ENCODE assay signal across 12 mouse cellular contexts in genomic region chr11:66911811-66912210, GRCm38 (mm10). TPM values are rescaled to one million over a fixed set of nuclear protein-coding genes. Genes with fewer than 3 reads are reported as not detected.
DNase-seq lines count a peak whose midpoint lies in the region; ATAC-seq and TF ChIP-seq lines count a peak whose summit lies in the region.
"Had no signal": no experiment of that assay in that cellular context is flagged by ENCODE, and none has a peak within 500 bp of the region (broad histone marks: within the 10 kb centered on the region; RNA-seq: fewer than 3 reads in every experiment).

Gene Pirt (plus strand): TSS chr11:66911981.

- H3K27ac ChIP-seq in liver, embryonic 11.5 days (ENCODE audit: low read depth, low read length): no peak within 1 kb of the TSS
- H3K27ac ChIP-seq in liver, postnatal 0 days (ENCODE audit: low read depth): no peak within 1 kb of the TSS
- H3K27ac ChIP-seq in heart, embryonic 13.5 days (replicated peaks): peak within 1 kb of the TSS; percentile 92
- H3K27ac ChIP-seq in liver, embryonic 16.5 days (ENCODE audit: low read length): no peak within 1 kb of the TSS
- H3K27ac ChIP-seq in cerebellum, adult 2 months (ENCODE audit: insufficient read depth, low read length): no peak within 1 kb of the TSS
- no peak within 1 kb of the TSS for H3K27ac ChIP-seq in forebrain, embryonic 14.5 days (ENCODE audit: low read depth, low read length)
- H3K27ac ChIP-seq: embryonic facial prominence, embryonic 15.5 days; lung, embryonic 15.5 days; midbrain, embryonic 12.5 days had no signal

- peaks cover 8% of the 10 kb centered on the region; the same call in 1 of the 2 replicates for H3K27me3 ChIP-seq in liver, embryonic 11.5 days (replicated peaks; ENCODE audit: control insufficient read depth, insufficient read depth, low read length)
- no peaks in the 10 kb centered on the region for H3K27me3 ChIP-seq in liver, postnatal 0 days (ENCODE audit: insufficient read depth, low read length)
- H3K27me3 ChIP-seq in heart, embryonic 13.5 days (replicated peaks): peaks cover 49% of the 10 kb centered on the region
- 0 out of 2 replicates have a peak, but pooled peaks cover 3% of the 10 kb centered on the region for H3K27me3 ChIP-seq in liver, embryonic 16.5 days (ENCODE audit: control insufficient read depth, insufficient read depth, low read depth, low read length)
- H3K27me3 ChIP-seq in cerebellum, adult 2 months (ENCODE audit: control insufficient read depth, insufficient read depth, low read length): no peaks in the 10 kb centered on the region
- no peaks in the 10 kb centered on the region for H3K27me3 ChIP-seq in forebrain, embryonic 14.5 days (replicated peaks; ENCODE audit: control insufficient read depth, insufficient read depth, low read length)
- H3K27me3 ChIP-seq: embryonic facial prominence, embryonic 15.5 days had no signal

- no peak within 1 kb of the TSS for H3K4me3 ChIP-seq in liver, embryonic 11.5 days (ENCODE audit: low read depth, low read length)
- H3K4me3 ChIP-seq in liver, postnatal 0 days (ENCODE audit: low read depth, low read length): no peak within 1 kb of the TSS
- peak within 1 kb of the TSS; percentile 43 for H3K4me3 ChIP-seq in heart, embryonic 13.5 days
- no peak within 1 kb of the TSS for H3K4me3 ChIP-seq in liver, embryonic 16.5 days (ENCODE audit: low read depth, low read length)
- H3K4me3 ChIP-seq in cerebellum, adult 2 months (replicated peaks; ENCODE audit: insufficient read depth, low read depth, low read length): no peak within 1 kb of the TSS
- H3K4me3 ChIP-seq in forebrain, embryonic 14.5 days (ENCODE audit: low read depth, low read length): no peak within 1 kb of the TSS
- H3K4me3 ChIP-seq: embryonic facial prominence, embryonic 15.5 days; lung, embryonic 15.5 days; midbrain, embryonic 12.5 days had no signal

- no peaks in the 10 kb centered on the region for H3K36me3 ChIP-seq in liver, embryonic 11.5 days (ENCODE audit: control insufficient read depth, insufficient read depth, low read length)
- H3K36me3 ChIP-seq in liver, postnatal 0 days (replicated peaks; ENCODE audit: insufficient read depth, low read length): no peaks in the 10 kb centered on the region
- no peaks in the 10 kb centered on the region for H3K36me3 ChIP-seq in heart, embryonic 13.5 days
- no peaks in the 10 kb centered on the region for H3K36me3 ChIP-seq in liver, embryonic 16.5 days (ENCODE audit: control insufficient read depth, insufficient read depth)
- no peaks in the 10 kb centered on the region for H3K36me3 ChIP-seq in forebrain, embryonic 14.5 days (ENCODE audit: control insufficient read depth, insufficient read depth, low read length)
- H3K36me3 ChIP-seq: embryonic facial prominence, embryonic 15.5 days; lung, embryonic 15.5 days; midbrain, embryonic 12.5 days had no signal

- no peak for DNase-seq in liver, embryonic 11.5 days (ENCODE audit: low spot score)
- DNase-seq in liver, postnatal 0 days: no peak
- peak; percentile 33 for DNase-seq in ZHBTc4 (ENCODE audit: low read depth, low spot score)
- no peak for DNase-seq in cerebellum, adult 2 months
- DNase-seq in forebrain, embryonic 14.5 days (ENCODE audit: low spot score): no peak
- no peak for DNase-seq in cerebellum, postnatal 4 days (ENCODE audit: low spot score in 2 of 2)
- DNase-seq: cerebellum, postnatal 14 days had no signal

- no peak for TF ChIP-seq POLR2A in cerebellum, adult 2 months (IDR thresholded peaks at IDR 0.05; ENCODE audit: borderline replicate concordance, insufficient read depth, low read length)

- H3K4me2 ChIP-seq in liver, embryonic 11.5 days: peak within 1 kb of the TSS; percentile 45
- no peak within 1 kb of the TSS for H3K4me2 ChIP-seq in liver, postnatal 0 days (ENCODE audit: low read depth, low read length)
- peak within 1 kb of the TSS; percentile 66 for H3K4me2 ChIP-seq in heart, embryonic 13.5 days
- peak within 1 kb of the TSS; percentile 20; the same call in 1 of the 2 replicates for H3K4me2 ChIP-seq in liver, embryonic 16.5 days (ENCODE audit: low read depth, low read length)
- H3K4me2 ChIP-seq in forebrain, embryonic 14.5 days (ENCODE audit: low read length): no peak within 1 kb of the TSS
- H3K4me2 ChIP-seq: embryonic facial prominence, embryonic 15.5 days; lung, embryonic 15.5 days; midbrain, embryonic 12.5 days had no signal

- WGBS in liver, embryonic 11.5 days: 43% methylated on average over 10 of the region's 10 CpGs
- 43% methylated on average over 10 of the region's 10 CpGs for WGBS in liver, postnatal 0 days (ENCODE audit: insufficient replicate concordance)
- 26% methylated on average over 10 of the region's 10 CpGs for WGBS in heart, embryonic 13.5 days
- WGBS in liver, embryonic 16.5 days (ENCODE audit: insufficient replicate concordance): 45% methylated on average over 10 of the region's 10 CpGs
- WGBS in cerebellum, adult 2 months: 46% methylated on average over 10 of the region's 10 CpGs
- WGBS in forebrain, embryonic 14.5 days: 49% methylated on average over 10 of the region's 10 CpGs

- no peak for TF ChIP-seq EP300 in liver, postnatal 0 days (IDR thresholded peaks at IDR 0.05; ENCODE audit: low read depth)

- no peaks in the 10 kb centered on the region for H3K9me3 ChIP-seq in liver, embryonic 11.5 days (ENCODE audit: control insufficient read depth, low read length)
- no peaks in the 10 kb centered on the region for H3K9me3 ChIP-seq in liver, postnatal 0 days (ENCODE audit: low read length)
- H3K9me3 ChIP-seq in heart, embryonic 13.5 days: no peaks in the 10 kb centered on the region
- no peaks in the 10 kb centered on the region for H3K9me3 ChIP-seq in liver, embryonic 16.5 days (replicated peaks; ENCODE audit: control insufficient read depth, low read length)
- no peaks in the 10 kb centered on the region for H3K9me3 ChIP-seq in forebrain, embryonic 14.5 days (replicated peaks; ENCODE audit: control insufficient read depth, low read length)
- H3K9me3 ChIP-seq: embryonic facial prominence, embryonic 15.5 days; lung, embryonic 15.5 days; midbrain, embryonic 12.5 days had no signal

- ATAC-seq in liver, embryonic 11.5 days (replicated peaks; ENCODE audit: low FRiP score): no peak
- ATAC-seq in liver, postnatal 0 days: no peak
- ATAC-seq in heart, embryonic 13.5 days (ENCODE audit: extremely low read depth, insufficient number of reproducible peaks, low FRiP score, low TSS enrichment): no peak
- no peak for ATAC-seq in liver, embryonic 16.5 days (ENCODE audit: low read depth)
- ATAC-seq in forebrain, embryonic 14.5 days: no peak

- no peak for TF ChIP-seq CTCF in liver, postnatal 0 days (IDR thresholded peaks at IDR 0.05; ENCODE audit: low read depth)
- no peak for TF ChIP-seq CTCF in cerebellum, adult 2 months (IDR thresholded peaks at IDR 0.05; ENCODE audit: borderline replicate concordance, insufficient read depth, low read depth, low read length)

- H3K9ac ChIP-seq in liver, embryonic 11.5 days (ENCODE audit: low read depth, low read length): no peak within 1 kb of the TSS
- H3K9ac ChIP-seq in liver, postnatal 0 days (replicated peaks): no peak within 1 kb of the TSS
- H3K9ac ChIP-seq in heart, embryonic 13.5 days: peak within 1 kb of the TSS; percentile 65
- H3K9ac ChIP-seq in liver, embryonic 16.5 days (ENCODE audit: low read depth, low read length): no peak within 1 kb of the TSS
- H3K9ac ChIP-seq in forebrain, embryonic 14.5 days (ENCODE audit: low read length): no peak within 1 kb of the TSS
- H3K9ac ChIP-seq: embryonic facial prominence, embryonic 15.5 days; lung, embryonic 15.5 days; midbrain, embryonic 12.5 days had no signal

- H3K4me1 ChIP-seq in liver, embryonic 11.5 days (replicated peaks; ENCODE audit: control insufficient read depth, insufficient read depth, low read length): peaks cover 8% of the 10 kb centered on the region; the same call in 1 of the 2 replicates
- H3K4me1 ChIP-seq in liver, postnatal 0 days (ENCODE audit: insufficient read depth): no peaks in the 10 kb centered on the region
- H3K4me1 ChIP-seq in heart, embryonic 13.5 days: peaks cover 41% of the 10 kb centered on the region
- H3K4me1 ChIP-seq in liver, embryonic 16.5 days (ENCODE audit: control insufficient read depth, low read depth, low read length): peaks cover 4% of the 10 kb centered on the region; the same call in 1 of the 2 replicates
- no peaks in the 10 kb centered on the region for H3K4me1 ChIP-seq in cerebellum, adult 2 months (ENCODE audit: control insufficient read depth, insufficient read depth, low read length)
- no peaks in the 10 kb centered on the region for H3K4me1 ChIP-seq in forebrain, embryonic 14.5 days (ENCODE audit: control insufficient read depth, insufficient read depth, low read length)
- H3K4me1 ChIP-seq: embryonic facial prominence, embryonic 15.5 days had no signal

RNA-seq across cellular contexts. Expression of gene Pirt, which starts in this region (rescaled TPM):
- polyA plus RNA-seq in liver, embryonic 11.5 days (2014; fragmentation: Nextera tagmentation; extraction: Ambion mirVana): 0.09 and 0.37 TPM in 2 replicates
- polyA plus RNA-seq in liver, postnatal 0 days (2015; fragmentation: Nextera tagmentation; extraction: Ambion mirVana): not detected in 2 replicates
- polyA plus RNA-seq in heart, embryonic 13.5 days (2015; fragmentation: Nextera tagmentation; extraction: Ambion mirVana): 9.2 and 11.1 TPM in 2 replicates
- 0.06 TPM in 1 of 2 replicates, not detected in the other for polyA plus RNA-seq in liver, embryonic 16.5 days (2015; fragmentation: Nextera tagmentation; extraction: Ambion mirVana)
- 0.35 and 0.43 TPM in 2 replicates for polyA plus RNA-seq in cerebellum, adult 2 months (2012; rRNA removed)
- polyA plus RNA-seq in forebrain, embryonic 14.5 days (2014; fragmentation: Nextera tagmentation; extraction: Ambion mirVana): 0.09 and 0.11 TPM in 2 replicates

Comparison
In these comparisons a context has a peak if more than half of its experiments do, and no peak if none do; other contexts are left out.
1. H3K4me2 ChIP-seq: peak in liver, embryonic 11.5 days (single experiment), heart, embryonic 13.5 days (single experiment) and liver, embryonic 16.5 days (single experiment); none in liver, postnatal 0 days (single experiment) and forebrain, embryonic 14.5 days (single experiment).